Mouse (Mus musculus): ENCODE measurements around the gene Lst1.

Gene Lst1

DNA sequence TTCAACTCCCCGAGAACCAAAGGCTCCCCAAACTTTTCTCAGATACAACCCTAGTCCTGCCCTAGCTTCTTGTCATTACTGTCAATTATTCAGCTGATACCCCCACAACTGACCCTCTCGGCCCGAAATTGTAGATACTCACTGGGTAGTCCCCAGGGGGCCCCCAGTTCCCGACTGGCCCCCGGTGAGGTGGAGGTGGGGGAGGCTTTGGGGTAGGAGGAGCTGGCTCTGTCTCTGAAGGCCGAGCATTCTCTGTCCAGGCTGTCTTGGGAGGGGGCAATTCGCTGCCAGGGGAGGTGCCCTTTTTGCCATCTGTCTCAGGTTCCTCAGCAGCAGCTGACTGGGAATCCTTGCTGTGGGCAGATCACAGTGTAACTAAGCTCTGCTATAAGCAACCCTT lies 28.6 kb downstream of the Lst1 start:
- WGBS, result 85% methylated on average over 7 of the region's 7 CpGs

GRCm38 (mm10) chr17:35158850-35159593 lies 29.2 kb downstream of the Lst1 start:
- WGBS, result 84% methylated on average over 16 of the region's 16 CpGs

GRCm38 (mm10) chr17:35157661-35158175 lies 30.5 kb downstream of the Lst1 start:
- 88% methylated on average over 8 of the region's 8 CpGs for WGBS

DNA sequence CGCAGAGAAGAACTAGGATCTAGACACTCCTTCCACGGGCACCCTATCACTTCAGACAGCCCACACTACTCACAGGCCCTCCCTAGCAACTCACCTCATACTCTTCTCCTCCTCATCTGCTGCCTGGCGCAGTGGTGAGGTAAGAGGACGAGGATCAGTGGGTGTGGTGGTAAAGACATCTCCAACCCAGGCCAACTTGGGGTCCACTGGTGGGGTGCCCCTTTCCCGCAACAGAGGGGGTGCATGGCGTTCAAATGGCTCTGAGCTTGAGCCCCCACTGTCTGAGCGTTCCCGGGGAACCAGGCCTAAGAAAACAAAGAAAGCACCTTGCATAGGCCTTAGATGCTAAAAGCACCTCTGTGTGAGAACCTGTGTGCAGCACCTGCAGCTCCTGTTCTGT lies 31.0 kb downstream of the Lst1 start:
- whole genome bisulfite sequencing, result 79% methylated on average over 8 of the region's 8 CpGs

- 79% methylated on average over 33 of the region's 33 CpGs for WGBS
These were observed 31.6 kb downstream of the Lst1 start for GRCm38 (mm10) chr17:35156461-35157200.

GRCm38 (mm10) chr17:35155451-35155850 lies 32.8 kb downstream of the Lst1 start:
- WGBS, result 84% methylated on average over 12 of the region's 12 CpGs

- WGBS, result 77% methylated on average over 7 of the region's 7 CpGs
These were observed 33.6 kb downstream of the Lst1 start for GRCm38 (mm10) chr17:35154616-35155015.

DNA sequence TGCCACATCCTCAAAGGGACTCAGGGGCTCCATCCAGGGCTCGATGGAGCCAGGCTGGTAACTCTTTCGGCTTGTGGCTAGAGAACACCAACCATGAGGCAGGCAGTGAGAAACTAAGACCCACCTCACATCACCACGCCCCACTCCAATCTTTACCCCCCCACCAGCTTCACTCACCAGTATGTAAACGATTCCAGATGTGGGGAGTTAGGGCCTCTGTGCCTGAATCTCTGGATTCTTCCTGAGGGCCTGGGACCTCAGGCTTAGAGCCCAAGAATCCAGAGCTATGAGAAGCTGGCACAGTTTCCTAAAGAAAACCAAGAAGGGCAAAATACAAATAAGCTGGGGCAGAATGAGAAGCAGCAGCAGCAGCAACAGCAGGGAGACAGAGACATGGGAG lies 34.3 kb downstream of the Lst1 start:
- WGBS, result 80% methylated on average over 4 of the region's 4 CpGs

DNA sequence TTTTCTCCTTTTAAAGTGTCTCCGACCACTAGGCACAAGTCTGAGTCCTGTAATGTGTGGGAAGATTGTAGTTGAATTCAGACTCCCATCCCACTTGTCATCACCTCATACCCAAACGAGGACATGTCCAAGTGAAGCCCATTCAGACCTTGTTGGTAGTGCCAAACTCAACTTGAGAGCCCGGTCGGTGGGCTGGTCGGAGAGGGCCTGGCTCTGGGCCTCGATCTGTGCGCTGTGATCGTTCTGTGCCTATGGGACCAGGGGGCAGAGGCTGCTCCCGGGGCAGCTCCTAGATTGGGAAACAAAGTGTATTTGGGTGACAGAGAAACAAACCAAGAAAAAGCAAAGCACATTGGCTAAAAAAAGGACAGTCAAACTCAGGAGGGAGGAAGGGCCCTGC lies 35.2 kb downstream of the Lst1 start:
- 78% methylated on average over 9 of the region's 9 CpGs for WGBS

DNA sequence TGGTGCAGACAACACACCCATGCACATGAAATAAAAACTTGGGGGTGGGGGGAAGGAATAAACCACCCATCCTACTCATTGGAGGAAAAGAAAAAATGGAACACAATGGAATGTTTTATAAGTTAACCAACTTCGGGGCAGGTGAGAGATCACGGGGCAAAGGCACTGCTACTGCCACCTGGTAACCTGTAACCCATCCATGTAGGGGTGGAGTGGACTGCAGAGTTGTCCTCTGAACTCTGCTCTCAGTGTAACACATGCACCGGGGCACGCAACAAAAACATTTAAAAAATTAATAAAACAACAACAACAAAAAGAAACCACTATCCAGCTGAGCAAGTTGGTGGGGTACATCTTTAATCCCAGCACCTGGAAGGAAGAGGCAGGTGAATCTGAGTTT lies 36.1 kb downstream of the Lst1 start:
- WGBS, result 93% methylated on average over 4 of the region's 4 CpGs

DNA sequence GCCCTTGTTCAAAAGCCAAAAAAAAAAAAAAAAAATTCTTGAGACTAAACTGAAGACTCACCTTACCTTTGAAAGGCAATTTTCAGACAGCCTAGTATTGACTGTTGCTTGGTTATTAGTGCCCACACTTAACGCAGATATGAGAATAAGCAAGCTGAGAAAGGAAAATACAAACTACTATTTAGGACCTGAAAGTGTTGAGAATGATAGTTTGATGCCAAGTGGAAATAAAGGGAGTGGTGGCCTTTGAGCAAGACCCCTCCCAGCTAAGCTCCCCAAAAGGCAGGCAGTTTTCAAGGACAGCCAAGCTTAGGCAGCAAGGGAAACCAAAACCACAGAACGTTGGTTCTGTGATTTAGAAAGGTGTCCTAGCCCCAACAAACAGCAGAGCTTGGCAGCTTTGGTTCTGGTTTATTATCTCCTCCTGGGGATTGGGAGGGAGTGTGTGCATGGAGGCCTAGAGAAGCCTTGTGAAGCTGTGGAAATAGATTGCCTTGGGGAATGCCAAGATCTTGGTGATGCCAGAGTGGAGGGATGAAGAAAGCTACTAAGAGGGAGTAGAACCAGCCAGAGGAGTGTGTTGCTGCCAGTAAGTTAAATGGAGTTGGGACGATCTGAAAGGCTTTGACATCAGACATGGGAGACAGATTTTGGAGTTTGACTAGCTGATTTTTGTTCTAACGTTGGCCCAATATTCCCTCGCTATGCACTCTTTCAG lies 40.2 kb downstream of the Lst1 start:
- 31% methylated on average over 5 of the region's 5 CpGs for WGBS

- 62% methylated on average over 3 of the region's 3 CpGs for WGBS
These were observed 40.9 kb downstream of the Lst1 start for GRCm38 (mm10) chr17:35147348-35147747.

- 86% methylated on average over 5 of the region's 5 CpGs for whole genome bisulfite sequencing
These were observed 42.1 kb downstream of the Lst1 start for GRCm38 (mm10) chr17:35146139-35146538.

DNA sequence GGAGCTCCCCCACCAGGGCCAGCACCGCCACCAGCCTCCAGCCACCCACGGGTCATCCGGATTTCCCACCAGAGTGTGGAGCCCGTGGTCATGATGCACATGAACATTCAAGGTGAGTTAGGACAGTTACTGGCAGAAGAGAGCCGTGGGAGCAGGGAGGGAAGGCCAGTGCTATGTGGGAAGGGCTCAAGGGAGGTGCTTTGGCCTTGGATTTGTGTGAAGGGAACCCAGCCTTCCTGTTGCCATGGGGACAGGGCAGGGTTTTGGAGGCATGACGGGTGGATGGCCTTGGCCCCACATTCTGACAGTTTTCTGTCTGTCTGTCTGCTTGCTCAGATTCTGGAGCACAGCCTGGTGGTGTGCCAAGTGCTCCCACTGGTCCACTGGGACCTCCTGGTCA lies 46.3 kb downstream of the Lst1 start:
- WGBS, result 73% methylated on average over 6 of the region's 6 CpGs

DNA sequence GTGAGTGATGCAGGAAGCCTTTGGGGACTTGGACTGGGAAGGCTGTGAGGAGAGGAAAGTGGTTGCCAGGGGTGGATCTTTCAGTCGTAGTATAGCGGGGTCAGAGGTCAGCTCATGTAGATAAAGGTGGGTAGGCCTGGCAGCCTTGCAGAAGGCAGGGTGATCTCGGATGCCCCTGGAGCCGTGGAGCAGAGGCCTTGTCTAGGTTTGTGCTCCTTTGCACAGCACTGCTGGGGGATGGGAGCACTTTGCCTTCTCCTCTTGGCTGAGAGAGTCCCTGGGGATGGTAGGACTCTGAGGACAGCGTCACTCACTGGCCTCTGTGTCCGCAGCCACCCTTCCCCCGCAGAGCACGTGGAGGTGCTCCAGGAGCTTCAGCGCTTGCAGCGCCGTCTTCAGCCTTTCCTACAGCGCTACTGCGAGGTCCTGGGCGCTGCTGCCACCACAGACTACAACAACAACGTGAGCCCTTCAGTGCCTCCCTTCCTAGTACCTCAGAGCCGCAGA lies 47.7 kb downstream of the Lst1 start:
- 79% methylated on average over 16 of the region's 16 CpGs for WGBS

- 85% methylated on average over 3 of the region's 3 CpGs for WGBS
These were observed 49.0 kb downstream of the Lst1 start for GRCm38 (mm10) chr17:35139269-35139668.

- WGBS, result under 1% methylated on average over 42 of the region's 43 CpGs
These were observed 52.5 kb downstream of the Lst1 start for GRCm38 (mm10) chr17:35135591-35136320.

All from cerebral cortex, adult 2 months (tissue).